Mouse (Mus musculus) right cerebral cortex, postnatal 14 days (tissue): ENCODE results near the gene Cenpt.

Experiments
- DNase-seq: peaks from one replicate; pipeline ENCODE4 v3.0.0; 2022

Cenpt gene

DNA sequence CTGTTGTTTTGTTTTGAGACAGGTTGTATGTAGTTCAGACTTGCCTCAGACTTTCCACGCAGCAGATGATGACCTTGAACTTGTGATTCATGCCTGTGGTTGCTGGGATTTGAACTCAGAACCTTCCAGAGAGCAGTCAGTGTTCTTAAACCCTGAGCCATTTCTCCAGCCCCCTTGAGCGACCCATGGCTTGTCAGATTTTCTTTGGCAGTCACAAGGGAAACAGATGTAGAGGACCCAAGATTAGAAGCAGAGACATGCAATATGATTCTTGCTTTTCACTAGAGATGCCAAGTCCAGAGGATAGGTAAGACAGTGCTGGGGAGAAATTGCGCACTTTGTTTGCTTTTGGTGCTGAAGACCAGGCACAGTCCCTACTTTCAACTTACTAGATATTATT, at the start of gene Cenpt:
TSS of gene Cenpt (minus strand) at position 101 of the 400 bp plus-strand sequence.
- DNase-seq = no peak

- DNase-seq = no peak
Measured at GRCm38 (mm10) chr8:105900941-105901616, 48.0 kb upstream of the Cenpt start.

GRCm38 (mm10) chr8:105900180-105900940, 47.3 kb upstream of the Cenpt start, which contains the start of gene Pskh1:
TSS of gene Pskh1 (plus strand) at chr8:105900441.
- DNase-seq = peak; percentile 92

GRCm38 (mm10) chr8:105897801-105898480, 44.9 kb upstream of the Cenpt start:
- DNase-seq = no peak

GRCm38 (mm10) chr8:105893339-105893738, 40.3 kb upstream of the Cenpt start, which contains the start of gene Nrn1l:
TSS of gene Nrn1l (plus strand) at chr8:105893567.
- peak; percentile 68 for DNase-seq

GRCm38 (mm10) chr8:105892432-105892831, 39.4 kb upstream of the Cenpt start:
- no peak for DNase-seq

DNA sequence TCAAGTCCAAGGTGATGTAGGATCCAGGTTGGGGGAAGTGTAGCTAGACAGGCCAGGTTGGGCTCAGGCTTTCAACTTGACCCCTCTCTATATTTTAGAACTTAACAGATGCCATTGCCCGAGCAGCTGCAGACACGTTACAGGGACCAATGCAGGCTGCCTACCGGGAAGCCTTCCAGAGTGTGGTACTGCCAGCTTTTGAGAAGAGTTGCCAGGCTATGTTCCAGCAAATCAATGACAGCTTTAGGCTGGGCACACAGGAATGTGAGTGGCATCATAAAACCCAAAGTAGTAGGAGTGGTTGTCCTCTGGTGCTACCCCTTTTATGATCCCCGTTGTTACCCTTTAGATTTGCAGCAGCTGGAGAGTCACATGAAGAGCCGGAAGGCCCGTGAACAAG, 37.8 kb upstream of the Cenpt start:
- no peak for DNase-seq

DNA sequence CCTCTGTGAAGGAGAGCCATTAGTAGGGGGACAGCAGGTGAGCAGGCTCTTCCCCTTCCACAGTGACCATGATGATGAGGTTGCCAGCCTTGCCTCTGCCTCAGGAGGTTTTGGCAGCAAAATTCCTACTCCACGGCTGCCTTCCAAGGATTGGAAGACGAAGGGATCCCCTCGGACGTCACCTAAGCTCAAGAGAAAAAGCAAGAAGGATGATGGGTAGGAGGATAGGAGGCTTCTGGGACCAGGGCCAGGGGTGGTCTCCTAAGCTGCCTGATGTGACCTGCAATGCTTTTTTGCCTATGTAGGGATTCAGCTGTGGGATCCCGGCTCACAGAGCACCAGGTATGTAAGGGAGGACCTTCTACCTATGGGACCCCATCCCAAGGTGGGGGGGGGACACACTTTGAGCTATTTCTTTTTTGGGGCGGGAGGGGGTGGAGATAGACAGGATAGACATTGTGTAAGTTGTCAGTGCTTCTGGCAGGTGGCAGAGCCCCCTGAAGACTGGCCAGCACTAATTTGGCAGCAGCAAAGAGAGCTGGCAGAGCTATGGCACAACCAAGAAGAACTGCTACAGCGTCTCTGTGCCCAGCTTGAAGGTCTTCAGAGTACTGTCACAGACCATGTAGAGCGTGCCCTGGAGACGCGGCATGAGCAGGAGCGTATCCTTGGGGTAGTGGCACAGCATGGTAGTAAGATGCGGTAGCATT, 36.8 kb upstream of the Cenpt start:
- DNase-seq = no peak

GRCm38 (mm10) chr8:105880754-105881520, 27.9 kb upstream of the Cenpt start, which contains the start of gene Edc4:
TSS of gene Edc4 (plus strand) at chr8:105880881.
- DNase-seq = peak; percentile 82

- no peak for DNase-seq
Measured at GRCm38 (mm10) chr8:105874301-105874700, 21.2 kb upstream of the Cenpt start.

DNA sequence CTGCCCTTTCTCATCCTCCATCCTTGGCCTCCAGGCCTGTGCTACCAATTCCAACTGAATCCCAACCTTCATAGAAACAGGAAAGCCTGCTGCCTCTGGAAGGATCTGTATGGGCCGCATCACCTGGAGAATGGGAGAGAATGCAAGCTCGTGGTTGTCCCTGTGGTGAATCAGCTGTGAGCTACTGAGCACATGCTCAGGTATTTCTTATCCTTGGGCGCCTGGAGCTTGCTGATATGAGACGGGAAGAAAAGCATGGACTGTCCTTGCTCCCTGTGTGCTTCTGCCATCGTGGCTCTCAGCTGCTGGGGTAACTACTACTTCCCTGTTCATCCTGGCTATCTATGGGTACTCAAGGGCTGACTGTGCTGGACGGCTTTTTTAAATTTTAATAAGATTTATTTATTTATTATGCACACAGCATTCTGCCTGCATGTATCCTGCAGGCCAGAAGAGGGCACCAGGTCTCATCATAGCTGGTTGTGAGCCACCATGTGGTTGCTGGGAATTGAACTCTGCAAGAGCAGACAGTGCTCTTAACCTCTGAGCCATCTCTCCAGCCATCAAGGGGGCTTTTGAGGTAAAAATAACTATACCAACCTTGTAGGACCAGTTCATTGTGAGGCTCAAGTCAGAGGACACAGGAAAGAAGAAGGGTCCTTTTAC, 13.4 kb upstream of the Cenpt start:
- no peak for DNase-seq

GRCm38 (mm10) chr8:105861951-105862350, 8.9 kb upstream of the Cenpt start:
- DNase-seq = no peak

GRCm38 (mm10) chr8:105860143-105860981, 7.3 kb upstream of the Cenpt start, which contains the start of gene Nutf2:
TSS of gene Nutf2 (plus strand) at chr8:105860580.
- DNase-seq = peak; percentile 88

DNA sequence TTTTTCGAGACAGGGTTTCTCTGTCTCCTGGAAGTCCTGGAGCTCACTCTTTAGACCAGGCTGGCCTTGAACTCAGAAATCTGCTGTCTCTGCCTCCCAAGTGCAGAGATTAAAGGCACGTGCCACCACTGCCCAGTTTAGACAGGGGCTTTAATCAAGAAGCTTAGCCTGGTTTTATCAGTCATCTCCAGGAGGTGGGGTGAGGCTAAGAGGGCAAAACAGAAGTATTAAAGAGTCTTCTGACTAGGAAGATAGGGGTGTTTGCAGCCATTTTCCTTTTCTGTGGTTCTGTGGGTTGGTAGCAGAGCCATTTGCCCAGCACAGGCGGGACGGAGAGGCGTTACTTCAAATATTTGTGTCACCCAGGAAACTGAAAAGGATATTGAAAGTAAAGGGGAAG, 6.2 kb upstream of the Cenpt start:
- no peak for DNase-seq

DNA sequence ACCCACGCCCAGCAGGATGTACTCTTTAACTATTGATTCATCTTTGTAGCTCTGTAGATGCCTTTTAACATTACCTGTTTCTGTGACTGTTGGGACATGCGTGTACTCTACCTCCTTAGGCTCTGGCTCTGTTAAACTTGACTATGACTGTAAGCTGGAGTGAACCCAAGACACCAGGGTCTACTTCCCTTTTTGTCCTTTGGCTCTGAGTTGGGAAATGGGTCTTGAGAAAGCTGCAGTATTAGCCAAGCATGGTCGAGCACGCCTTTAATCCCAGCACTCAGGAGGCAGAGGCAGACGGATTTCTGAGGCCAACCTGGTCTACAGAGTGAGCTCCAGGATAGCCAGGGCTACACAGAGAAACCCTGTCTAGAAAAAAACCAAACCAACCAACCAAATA, 5.4 kb upstream of the Cenpt start:
- no peak for DNase-seq

DNA sequence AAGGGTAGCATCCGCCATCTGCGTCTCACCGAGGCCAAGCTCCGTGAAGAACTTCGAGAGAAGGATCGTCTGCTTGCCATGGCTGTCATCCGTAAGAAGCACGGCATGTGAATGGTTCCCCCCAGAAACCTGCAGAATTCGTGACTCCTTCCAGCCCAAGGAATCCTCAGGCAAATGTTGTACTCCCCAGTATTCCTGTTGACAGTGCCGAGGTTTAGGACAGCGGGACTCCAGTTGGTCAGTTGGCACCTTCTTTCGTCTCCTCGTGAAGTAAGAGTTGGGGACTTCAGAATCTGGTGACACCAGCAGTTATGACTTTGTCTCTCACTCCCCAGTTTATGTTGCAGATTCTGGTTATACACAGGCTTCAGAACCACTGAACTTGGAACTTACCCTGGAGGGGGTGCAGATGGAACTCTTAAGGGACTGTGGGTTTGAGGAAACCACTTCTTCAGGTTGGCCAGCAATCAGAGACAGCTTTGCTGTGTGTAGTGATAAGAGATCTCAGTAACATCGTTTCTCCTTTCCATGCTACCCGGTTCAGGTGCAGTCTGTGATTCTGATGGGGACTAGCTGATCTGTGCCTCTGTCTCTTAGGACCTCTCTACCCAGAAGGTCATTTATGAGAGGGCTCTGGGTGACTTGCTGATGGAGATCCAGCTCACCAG, 3.2 kb upstream of the Cenpt start:
- no peak for DNase-seq

DNA sequence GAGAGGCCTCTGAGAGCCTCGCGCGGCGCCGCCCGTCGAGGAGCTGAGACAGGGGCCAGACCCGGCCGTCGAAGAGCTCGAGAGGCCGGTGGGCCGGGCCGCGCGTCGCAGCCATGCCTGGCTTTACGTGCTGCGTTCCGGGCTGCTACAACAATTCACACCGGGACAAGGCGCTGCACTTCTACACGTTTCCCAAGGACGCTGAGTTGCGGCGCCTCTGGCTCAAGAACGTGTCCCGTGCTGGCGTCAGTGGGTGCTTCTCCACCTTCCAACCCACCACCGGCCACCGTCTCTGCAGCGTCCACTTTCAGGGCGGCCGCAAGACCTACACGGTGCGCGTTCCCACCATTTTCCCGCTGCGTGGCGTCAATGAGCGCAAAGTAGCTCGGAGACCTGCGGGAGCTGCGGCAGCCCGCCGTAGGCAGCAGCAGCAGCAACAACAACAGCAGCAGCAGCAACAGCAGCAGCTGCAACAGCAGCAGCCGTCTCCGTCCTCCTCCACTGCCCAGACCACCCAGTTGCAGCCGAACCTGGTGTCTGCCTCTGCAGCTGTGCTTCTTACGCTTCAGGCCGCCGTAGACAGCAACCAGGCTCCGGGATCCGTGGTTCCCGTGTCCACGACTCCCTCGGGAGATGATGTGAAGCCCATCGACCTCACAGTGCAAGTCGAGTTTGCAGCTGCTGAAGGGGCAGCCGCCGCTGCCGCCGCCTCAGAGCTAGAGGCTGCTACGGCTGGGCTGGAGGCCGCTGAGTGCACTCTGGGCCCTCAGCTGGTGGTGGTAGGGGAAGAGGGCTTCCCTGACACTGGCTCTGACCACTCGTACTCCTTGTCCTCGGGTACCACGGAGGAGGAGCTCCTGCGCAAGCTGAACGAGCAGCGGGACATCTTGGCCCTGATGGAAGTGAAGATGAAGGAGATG, 2.4 kb upstream of the Cenpt start:
- peak; percentile 60 for DNase-seq

- peak; percentile 90 for DNase-seq
Measured at GRCm38 (mm10) chr8:105854715-105855216, 1.7 kb upstream of the Cenpt start, which contains the start of gene Thap11. TSS of gene Thap11 (plus strand) at chr8:105855132.
